In the genomic region with DNA sequence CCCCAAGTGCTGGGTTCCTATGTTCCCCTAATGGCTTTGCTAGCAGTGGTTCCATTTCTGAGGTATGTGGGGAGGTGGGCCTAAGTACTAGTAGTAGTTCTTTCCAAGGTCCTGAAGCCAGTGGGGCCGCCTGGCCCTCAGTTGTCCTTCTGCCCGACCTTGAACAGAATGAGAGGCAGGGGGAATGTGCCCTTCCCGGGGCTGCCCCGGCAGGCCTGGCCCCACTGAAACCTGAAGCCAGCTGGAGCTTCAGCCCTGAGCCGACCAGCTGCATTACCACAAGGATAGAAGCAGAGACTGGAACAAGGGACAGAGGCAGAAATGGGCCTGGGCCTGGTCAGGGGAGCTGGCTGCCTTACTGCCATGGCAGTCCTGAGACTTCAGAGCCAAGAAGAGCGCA, we compare ENCODE assay signal across 9 mouse cellular contexts. TPM values are rescaled to one million over a fixed set of nuclear protein-coding genes. Genes with fewer than 3 reads are reported as not detected.
DNase-seq lines count a peak whose midpoint lies in the region; ATAC-seq and TF ChIP-seq lines count a peak whose summit lies in the region.
"Had no signal": no experiment of that assay in that cellular context is flagged by ENCODE, and none has a peak within 500 bp of the region (broad histone marks: within the 10 kb centered on the region; RNA-seq: fewer than 3 reads in every experiment).

No protein-coding gene starts in this region.

- DNase-seq in MN1 (ENCODE audit: low spot score) = peak; percentile 24
- DNase-seq in liver, embryonic 11.5 days (ENCODE audit: low spot score) = no peak
- no peak for DNase-seq in forebrain, postnatal 0 days
- DNase-seq in layer of hippocampus, adult 11-12 months (ENCODE audit: low spot score) = no peak
- DNase-seq in Muller cell, postnatal 12 days (ENCODE audit: inconsistent ontology term) = no peak
- DNase-seq in frontal cortex, postnatal 25 days (ENCODE audit: low spot score in 2 of 2) = no peak

- no peak for TF ChIP-seq CTCF in cortical plate, adult 2 months (IDR thresholded peaks at IDR 0.05; ENCODE audit: extremely low read depth, insufficient read depth, low read length)
- TF ChIP-seq CTCF in forebrain, postnatal 0 days (IDR thresholded peaks at IDR 0.05; ENCODE audit: low read depth) = no peak

- no peak for ATAC-seq in hindbrain, embryonic 12.5 days (ENCODE audit: low FRiP score)
- no peak for ATAC-seq in liver, embryonic 11.5 days (replicated peaks; ENCODE audit: low FRiP score)
- ATAC-seq in forebrain, postnatal 0 days = no peak

- H3K9ac ChIP-seq in hindbrain, embryonic 12.5 days = peak overlapping the region; percentile 3; the same call in 1 of the 2 replicates
- H3K9ac ChIP-seq in liver, embryonic 11.5 days (ENCODE audit: low read depth, low read length) = 0 out of 2 replicates have a peak overlapping the region, but pooled peaks have one; percentile 21
- no peak overlapping the region for H3K9ac ChIP-seq in forebrain, postnatal 0 days
- H3K9ac ChIP-seq: lung, embryonic 15.5 days had no signal

- peaks cover 12% of the 10 kb centered on the region for H3K4me1 ChIP-seq in cortical plate, adult 2 months (ENCODE audit: control insufficient read depth, insufficient read depth, low read length)
- H3K4me1 ChIP-seq in hindbrain, embryonic 12.5 days = peaks cover 47% of the 10 kb centered on the region
- H3K4me1 ChIP-seq in liver, embryonic 11.5 days (replicated peaks; ENCODE audit: control insufficient read depth, insufficient read depth, low read length) = peaks cover 31% of the 10 kb centered on the region
- peaks cover 5% of the 10 kb centered on the region; the same call in 1 of the 2 replicates for H3K4me1 ChIP-seq in forebrain, postnatal 0 days (ENCODE audit: insufficient read depth)

- H3K4me2 ChIP-seq in hindbrain, embryonic 12.5 days (replicated peaks) = no peak overlapping the region
- peak overlapping the region; percentile 3 for H3K4me2 ChIP-seq in liver, embryonic 11.5 days
- no peak overlapping the region for H3K4me2 ChIP-seq in forebrain, postnatal 0 days (ENCODE audit: low read depth)
- H3K4me2 ChIP-seq: lung, embryonic 15.5 days had no signal

- peaks cover 20% of the 10 kb centered on the region for H3K36me3 ChIP-seq in hindbrain, embryonic 12.5 days
- peaks cover 37% of the 10 kb centered on the region for H3K36me3 ChIP-seq in liver, embryonic 11.5 days (ENCODE audit: control insufficient read depth, insufficient read depth, low read length)
- H3K36me3 ChIP-seq in forebrain, postnatal 0 days (ENCODE audit: insufficient read depth) = peaks cover 22% of the 10 kb centered on the region

- no peaks in the 10 kb centered on the region for H3K9me3 ChIP-seq in hindbrain, embryonic 12.5 days (replicated peaks)
- H3K9me3 ChIP-seq in liver, embryonic 11.5 days (ENCODE audit: control insufficient read depth, low read length) = no peaks in the 10 kb centered on the region; the same call in 1 of the 2 replicates
- H3K9me3 ChIP-seq in forebrain, postnatal 0 days (ENCODE audit: low read length) = no peaks in the 10 kb centered on the region
- H3K9me3 ChIP-seq: lung, embryonic 15.5 days had no signal

- no peak for TF ChIP-seq POLR2A in cortical plate, adult 2 months (IDR thresholded peaks at IDR 0.05; ENCODE audit: extremely low read depth, insufficient read depth, low read length)

- no peak overlapping the region for H3K4me3 ChIP-seq in cortical plate, adult 2 months (ENCODE audit: insufficient read depth, low read length)
- H3K4me3 ChIP-seq in hindbrain, embryonic 12.5 days = no peak overlapping the region
- H3K4me3 ChIP-seq in liver, embryonic 11.5 days (ENCODE audit: low read depth, low read length) = no peak overlapping the region
- H3K4me3 ChIP-seq in forebrain, postnatal 0 days (ENCODE audit: low read depth, low read length) = no peak overlapping the region
- H3K4me3 ChIP-seq: lung, embryonic 15.5 days had no signal

- peak overlapping the region; percentile 45; the same call in 1 of the 2 replicates for H3K27ac ChIP-seq in cortical plate, adult 2 months (ENCODE audit: insufficient read depth, low read length)
- peak overlapping the region; percentile 36; the same call in 1 of the 2 replicates for H3K27ac ChIP-seq in hindbrain, embryonic 12.5 days
- H3K27ac ChIP-seq in liver, embryonic 11.5 days (ENCODE audit: low read depth, low read length) = no peak overlapping the region
- H3K27ac ChIP-seq in forebrain, postnatal 0 days (ENCODE audit: low read depth, low read length) = no peak overlapping the region
- H3K27ac ChIP-seq: lung, embryonic 15.5 days had no signal

- 63% methylated on average over 6 of the region's 6 CpGs for WGBS in hindbrain, embryonic 12.5 days
- 68% methylated on average over 6 of the region's 6 CpGs for WGBS in liver, embryonic 11.5 days
- WGBS in forebrain, postnatal 0 days = 81% methylated on average over 6 of the region's 6 CpGs

- H3K27me3 ChIP-seq in hindbrain, embryonic 12.5 days = no peaks in the 10 kb centered on the region
- H3K27me3 ChIP-seq in liver, embryonic 11.5 days (replicated peaks; ENCODE audit: control insufficient read depth, insufficient read depth, low read length) = no peaks in the 10 kb centered on the region
- H3K27me3 ChIP-seq in forebrain, postnatal 0 days (ENCODE audit: insufficient read depth, low read length) = no peaks in the 10 kb centered on the region
- H3K27me3 ChIP-seq: lung, embryonic 15.5 days had no signal

RNA-seq across cellular contexts. Expression of gene Cluh, which starts 4.1 kb away (rescaled TPM):
- polyA plus RNA-seq in cortical plate, adult 2 months (2012; rRNA removed) = 51.1 and 52.2 TPM in 2 replicates
- 21.3 and 22.1 TPM in 2 replicates for polyA plus RNA-seq in hindbrain, embryonic 12.5 days (2016; fragmentation: Nextera tagmentation; extraction: Ambion mirVana)
- polyA plus RNA-seq in liver, embryonic 11.5 days (2014; fragmentation: Nextera tagmentation; extraction: Ambion mirVana) = 60.9 and 61.4 TPM in 2 replicates
- total RNA-seq in forebrain, postnatal 0 days (2014; rRNA removed) = 44.3 and 62.4 TPM in 2 replicates
- 9.1 and 12.9 TPM in 2 replicates for polyA plus RNA-seq in forebrain, postnatal 0 days (2015; fragmentation: Nextera tagmentation; extraction: Ambion mirVana)

RNA-seq across cellular contexts. Expression of gene Ccdc92b, which starts 34.0 kb away (rescaled TPM):
- 22.7 and 23.1 TPM in 2 replicates for polyA plus RNA-seq in cortical plate, adult 2 months (2012; rRNA removed)
- 2.8 and 3.2 TPM in 2 replicates for polyA plus RNA-seq in hindbrain, embryonic 12.5 days (2016; fragmentation: Nextera tagmentation; extraction: Ambion mirVana)
- polyA plus RNA-seq in liver, embryonic 11.5 days (2014; fragmentation: Nextera tagmentation; extraction: Ambion mirVana) = 5.3 and 5.5 TPM in 2 replicates
- total RNA-seq in forebrain, postnatal 0 days (2014; rRNA removed) = 12.2 and 14.2 TPM in 2 replicates
- polyA plus RNA-seq in forebrain, postnatal 0 days (2015; fragmentation: Nextera tagmentation; extraction: Ambion mirVana) = 4.0 and 4.1 TPM in 2 replicates

RNA-seq across cellular contexts. Expression of gene Rap1gap2, which starts 42.7 kb away (rescaled TPM):
- 133 and 135 TPM in 2 replicates for polyA plus RNA-seq in cortical plate, adult 2 months (2012; rRNA removed)
- polyA plus RNA-seq in hindbrain, embryonic 12.5 days (2016; fragmentation: Nextera tagmentation; extraction: Ambion mirVana) = 7.8 and 8.1 TPM in 2 replicates
- 2.1 TPM in 2 replicates for polyA plus RNA-seq in liver, embryonic 11.5 days (2014; fragmentation: Nextera tagmentation; extraction: Ambion mirVana)
- 43.7 and 52.5 TPM in 2 replicates for total RNA-seq in forebrain, postnatal 0 days (2014; rRNA removed)
- polyA plus RNA-seq in forebrain, postnatal 0 days (2015; fragmentation: Nextera tagmentation; extraction: Ambion mirVana) = 9.9 and 12.2 TPM in 2 replicates

Comparison
In these comparisons a context has a peak if more than half of its experiments do, and no peak if none do; other contexts are left out.
1. H3K27ac ChIP-seq: peak in cortical plate, adult 2 months (single experiment) and hindbrain, embryonic 12.5 days (single experiment); none in liver, embryonic 11.5 days (single experiment) and forebrain, postnatal 0 days (single experiment).
2. RNA of gene Rap1gap2, which starts 42.7 kb away (polyA plus RNA-seq): 133 to 135 TPM in cortical plate, adult 2 months; 9.9 to 12.2 TPM in forebrain, postnatal 0 days, 7.8 to 8.1 TPM in hindbrain, embryonic 12.5 days and 2.1 TPM in liver, embryonic 11.5 days; every median in the first group is over 10 times any median in the second.